Mouse (Mus musculus) fat pad, adult 2 months (tissue): ENCODE measurements around the gene Plekhm2.

Source experiments
- DNase-seq: peaks from one replicate; pipeline ENCODE4 v3.0.0-alpha.2; 2011; ENCODE audit warnings: low read depth, low spot score; ENCODE audit errors: extremely low read depth

The Plekhm2 gene

DNA sequence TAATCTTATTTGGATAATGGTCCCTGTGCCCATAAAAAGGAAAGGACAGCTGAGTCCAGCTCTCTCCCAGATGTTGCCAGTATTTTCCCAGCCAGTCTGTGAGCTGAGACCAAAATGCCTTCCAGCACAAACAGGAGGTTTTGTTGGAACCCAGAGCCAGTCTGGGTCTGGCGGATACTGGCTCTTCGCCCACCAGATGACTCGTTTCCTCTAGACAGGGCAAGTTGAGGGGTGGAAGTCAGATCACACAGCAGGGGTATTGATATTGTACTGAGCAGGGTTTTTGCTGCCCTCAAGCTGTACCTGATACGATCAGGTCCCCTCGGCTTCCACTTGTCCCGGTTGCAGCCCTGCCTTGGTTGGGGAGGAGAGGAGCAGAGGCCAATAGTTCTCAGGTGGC lies 55.2 kb downstream of the Plekhm2 start:
- DNase-seq = no peak

DNA sequence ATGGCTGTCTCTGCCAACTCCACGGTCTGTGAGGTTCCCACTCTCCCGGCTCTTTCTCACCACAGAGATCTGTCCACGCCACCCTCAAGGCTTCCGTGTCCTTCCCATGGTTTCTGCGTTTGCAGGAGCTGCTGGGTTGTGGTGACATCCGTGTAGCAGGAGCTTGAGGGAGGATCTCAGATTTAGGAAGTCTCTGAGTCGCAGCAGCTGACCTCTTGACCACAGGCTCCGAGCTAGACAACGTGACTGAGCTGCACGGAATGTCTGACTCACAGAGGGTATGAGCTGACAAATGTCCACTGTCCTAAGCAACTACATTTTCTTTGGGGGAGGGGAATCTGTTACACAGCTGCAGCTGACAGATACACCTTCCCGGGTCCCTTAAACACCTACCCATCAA lies 58.8 kb downstream of the Plekhm2 start, which contains the start of gene Fblim1:
Gene Fblim1 (minus strand): TSS at position 236 of the 400 bp plus-strand sequence.
- DNase-seq = no peak

DNA sequence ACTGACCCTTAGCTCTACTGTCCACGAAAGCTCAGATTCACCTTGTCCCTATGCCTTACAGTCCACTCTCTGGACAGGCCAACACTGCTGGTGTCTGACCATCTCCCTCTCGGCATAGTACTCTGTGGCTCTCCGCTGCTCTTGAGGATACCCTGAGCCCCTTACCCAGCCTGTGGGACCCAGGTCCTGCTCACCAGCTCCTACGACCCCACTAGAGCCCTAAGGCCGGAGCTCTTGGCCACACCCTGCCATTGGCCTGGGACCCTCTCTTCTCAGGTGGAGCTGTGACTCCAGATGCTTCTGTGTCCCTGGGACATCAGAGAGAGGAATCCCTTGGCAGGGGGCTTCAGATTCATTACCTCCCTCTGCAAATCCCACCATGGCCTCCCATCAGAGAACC lies 59.3 kb downstream of the Plekhm2 start:
- no peak for DNase-seq

DNA sequence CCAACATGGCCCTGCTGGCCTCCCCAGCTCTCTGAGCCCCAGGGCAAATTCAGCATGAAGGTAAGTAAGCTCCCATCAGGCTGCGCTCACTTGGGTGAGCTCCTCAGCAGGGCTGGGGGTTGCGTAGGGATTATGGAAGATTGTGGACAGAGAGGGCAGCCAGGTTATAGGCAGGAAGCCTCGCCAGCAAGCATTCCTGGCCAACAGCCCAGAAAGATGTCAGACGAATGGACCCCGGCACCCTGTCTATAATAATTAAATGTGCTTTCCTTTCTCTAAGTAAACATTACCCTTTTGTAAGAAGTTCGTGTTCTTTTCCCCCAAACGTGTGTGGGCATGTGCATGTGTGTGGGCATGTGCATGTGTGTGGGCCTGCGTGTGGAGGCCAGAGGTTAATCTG lies 60.2 kb downstream of the Plekhm2 start:
- DNase-seq = no peak

DNA sequence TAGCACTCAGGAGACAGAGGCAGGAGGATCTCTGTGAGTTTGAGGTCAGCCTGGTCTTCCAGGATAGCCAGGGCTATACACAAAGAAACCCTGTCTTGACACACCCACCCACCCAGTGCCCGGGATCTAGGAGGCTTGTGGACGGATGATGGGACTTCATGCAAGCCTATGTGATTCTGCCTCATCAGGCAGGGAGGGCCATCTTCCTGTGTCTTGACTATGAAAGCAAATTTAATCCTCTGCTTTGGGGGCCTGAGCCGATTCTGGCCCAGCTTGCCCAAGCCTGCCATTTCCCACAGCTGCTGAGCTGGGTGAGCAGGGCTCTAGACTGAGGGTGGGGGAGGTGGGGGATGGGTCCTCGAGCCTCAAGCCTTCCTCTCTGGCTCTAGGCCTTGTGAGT lies 60.8 kb downstream of the Plekhm2 start:
- no peak for DNase-seq

DNA sequence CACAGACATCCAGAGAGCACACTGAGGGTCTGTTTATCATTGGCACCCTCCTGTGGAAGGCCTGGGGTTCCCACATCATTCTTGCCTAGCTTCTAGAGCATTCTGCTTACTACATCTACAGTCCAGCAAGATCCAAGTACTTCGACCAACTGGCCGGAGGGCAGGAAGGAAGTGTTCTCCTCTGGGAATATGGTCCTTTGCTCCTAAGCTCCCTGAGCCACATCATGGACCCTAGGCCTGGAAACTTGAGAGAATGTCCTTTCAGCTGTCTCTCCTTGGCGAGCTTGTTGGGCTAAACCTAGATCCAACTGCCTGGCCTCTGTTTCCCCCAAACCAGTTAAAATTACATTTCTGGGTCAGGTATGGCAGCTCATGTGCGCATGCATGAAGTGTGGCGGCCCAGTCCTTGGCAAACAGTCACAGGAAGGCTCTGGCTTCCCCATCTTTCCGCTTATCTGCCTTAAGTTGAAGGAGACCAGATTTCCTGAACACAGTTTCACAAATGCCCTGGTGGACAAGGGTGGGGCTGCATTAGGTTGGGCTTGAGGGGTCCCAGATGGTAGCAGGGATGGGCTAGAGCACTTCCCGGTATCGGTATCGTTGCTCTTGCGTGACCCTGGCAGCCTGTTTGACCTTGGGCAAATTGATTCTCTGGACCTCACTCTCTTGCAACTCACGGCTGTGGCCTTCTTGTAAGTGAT lies 62.0 kb downstream of the Plekhm2 start:
- DNase-seq = no peak

DNA sequence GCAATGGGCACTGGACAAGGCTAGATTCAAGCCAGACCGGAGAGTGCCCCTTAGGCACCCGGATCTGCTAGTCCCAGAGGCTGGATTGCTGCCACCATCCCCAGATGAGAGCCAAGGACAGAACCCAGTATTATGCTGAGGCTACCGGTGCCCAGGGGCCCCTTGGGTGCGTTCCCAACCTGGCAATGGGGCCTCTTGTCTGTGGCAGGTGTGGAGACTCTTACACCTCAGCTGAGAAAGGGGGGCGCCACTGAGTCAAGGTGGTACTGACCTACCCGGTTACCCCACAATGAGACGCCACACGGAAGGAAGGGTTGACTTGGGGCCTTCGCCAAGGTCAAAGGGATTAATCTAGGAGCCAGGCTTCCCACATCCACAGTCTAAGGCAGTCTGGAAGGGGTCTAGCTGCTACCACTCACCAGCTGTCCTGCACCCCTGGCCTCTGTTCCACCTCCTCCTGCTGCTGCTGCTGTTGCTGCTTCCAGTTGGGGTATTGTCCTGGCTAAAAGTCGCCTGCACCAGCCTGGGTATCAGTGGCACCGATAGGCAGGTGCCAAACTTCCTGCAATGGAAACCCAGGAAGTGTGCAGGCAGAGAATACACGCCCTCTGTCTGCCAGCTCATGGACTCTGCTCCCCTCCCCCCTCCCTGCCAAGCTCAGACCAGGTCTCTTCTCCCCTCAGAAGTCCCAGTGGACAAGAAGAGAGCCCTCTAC lies 63.4 kb downstream of the Plekhm2 start:
- DNase-seq = no peak

DNA sequence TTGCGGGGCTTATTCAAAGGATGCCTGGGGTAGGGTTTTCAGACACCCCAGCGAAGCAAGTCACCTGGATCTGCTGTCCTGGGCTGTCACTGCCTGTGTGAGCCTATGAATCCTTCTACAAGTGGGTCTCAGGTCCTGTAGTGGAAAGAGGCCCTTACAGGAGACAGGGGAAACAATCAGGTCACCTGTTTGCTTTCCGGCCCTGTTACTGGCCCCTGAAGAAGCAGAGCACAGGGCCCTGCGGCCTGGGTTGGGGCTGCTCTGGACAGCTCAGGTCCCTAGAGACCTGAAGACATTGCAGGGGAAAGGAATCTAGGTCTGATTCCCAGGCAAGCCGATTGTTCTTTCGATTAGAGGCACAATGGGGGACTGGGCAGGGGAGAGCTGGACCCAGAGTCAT lies 64.3 kb downstream of the Plekhm2 start:
- DNase-seq = no peak

DNA sequence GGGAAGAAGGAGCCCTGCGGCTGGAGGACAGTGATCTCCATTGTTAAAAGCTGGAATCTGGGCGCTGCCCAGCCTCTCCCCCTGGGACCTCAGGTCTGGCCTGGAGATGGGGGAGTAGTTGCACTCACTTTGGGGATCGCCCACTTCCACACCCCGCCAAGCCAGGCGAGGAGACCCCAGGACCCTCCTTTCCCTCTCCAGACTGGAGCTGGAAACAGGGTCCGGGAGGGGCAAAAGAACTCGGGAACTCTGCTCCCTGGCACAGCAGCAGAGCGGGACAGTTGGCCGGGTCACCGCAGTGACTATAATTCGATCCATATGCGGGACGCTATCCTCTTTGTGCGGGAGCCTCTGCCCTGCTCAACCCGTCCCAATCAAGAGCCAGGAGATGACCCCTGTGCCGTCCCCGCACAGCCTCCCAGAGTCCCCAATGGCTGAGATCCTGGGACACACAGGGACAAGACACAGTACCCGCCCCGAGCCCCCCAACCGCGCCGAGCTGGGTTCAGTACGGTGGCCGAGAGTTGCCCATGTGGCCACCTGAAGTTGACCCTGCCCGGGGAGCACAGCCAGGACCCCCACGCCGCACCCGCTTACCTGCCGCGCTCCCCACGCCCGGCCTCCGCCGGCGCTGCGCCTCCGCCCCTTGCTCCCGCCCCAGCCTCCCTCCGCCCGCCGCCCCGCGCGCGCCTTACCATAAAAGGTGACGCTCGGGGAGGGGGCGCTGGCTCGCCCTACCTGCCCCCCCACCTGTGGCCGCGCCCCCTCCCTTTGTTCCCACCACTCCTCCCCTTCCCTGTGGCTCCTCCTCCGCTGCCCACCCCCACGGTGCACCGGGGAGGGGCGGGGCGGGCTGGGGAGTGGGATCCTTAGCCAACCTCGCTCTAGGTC lies 65.2 kb downstream of the Plekhm2 start:
- no peak for DNase-seq

DNA sequence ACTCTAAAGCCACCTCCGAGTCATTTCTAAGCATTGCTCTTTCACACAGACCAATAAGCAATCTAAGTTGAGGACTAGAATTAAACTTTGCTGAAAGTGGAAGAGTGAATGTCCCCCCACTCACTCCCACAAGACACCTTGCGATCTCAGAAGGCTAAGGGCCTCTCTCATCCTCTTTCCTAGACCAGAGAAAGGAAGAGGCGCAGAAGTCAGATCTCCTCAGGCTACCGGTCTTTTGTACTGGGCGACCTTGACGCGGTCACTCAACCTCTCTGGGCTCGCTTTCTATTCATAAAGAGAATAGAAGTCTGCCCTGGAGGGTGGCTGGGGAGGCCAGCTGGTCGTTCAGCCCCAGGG lies 65.8 kb downstream of the Plekhm2 start:
- no peak for DNase-seq

DNA sequence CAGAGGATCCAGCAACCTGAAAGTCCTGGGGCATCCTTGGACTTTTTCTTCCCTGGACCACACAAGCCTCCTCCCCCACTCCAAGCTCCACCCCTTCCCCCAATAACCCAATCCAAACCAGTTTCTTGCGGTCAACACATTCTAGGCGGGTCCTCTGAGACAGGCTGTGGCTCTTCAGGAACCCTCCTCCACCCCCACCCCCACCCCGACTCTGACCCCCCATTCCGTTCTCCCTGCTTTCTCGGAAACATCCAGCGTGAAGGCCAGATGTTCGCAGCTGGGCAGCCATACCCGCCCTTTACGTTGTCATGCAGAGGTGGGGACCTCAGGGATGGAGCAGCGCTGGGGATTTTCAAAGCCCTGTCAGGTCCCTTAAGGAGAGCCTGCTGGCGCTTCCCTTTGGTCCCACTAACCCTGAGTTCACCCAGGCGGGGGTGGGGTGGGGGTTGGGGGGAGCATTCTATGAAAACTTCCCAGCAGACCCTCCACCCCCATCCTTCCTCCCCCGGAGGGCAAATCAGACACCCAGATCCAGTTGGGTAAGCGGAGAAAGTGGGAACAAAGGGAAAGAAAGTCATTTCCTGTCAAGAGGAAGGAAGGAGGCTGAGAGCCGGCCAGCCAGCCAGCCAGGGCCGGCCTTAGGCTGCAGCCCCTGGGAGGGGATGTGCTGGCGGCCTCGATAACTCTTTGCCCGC lies 66.4 kb downstream of the Plekhm2 start:
- DNase-seq = no peak

DNA sequence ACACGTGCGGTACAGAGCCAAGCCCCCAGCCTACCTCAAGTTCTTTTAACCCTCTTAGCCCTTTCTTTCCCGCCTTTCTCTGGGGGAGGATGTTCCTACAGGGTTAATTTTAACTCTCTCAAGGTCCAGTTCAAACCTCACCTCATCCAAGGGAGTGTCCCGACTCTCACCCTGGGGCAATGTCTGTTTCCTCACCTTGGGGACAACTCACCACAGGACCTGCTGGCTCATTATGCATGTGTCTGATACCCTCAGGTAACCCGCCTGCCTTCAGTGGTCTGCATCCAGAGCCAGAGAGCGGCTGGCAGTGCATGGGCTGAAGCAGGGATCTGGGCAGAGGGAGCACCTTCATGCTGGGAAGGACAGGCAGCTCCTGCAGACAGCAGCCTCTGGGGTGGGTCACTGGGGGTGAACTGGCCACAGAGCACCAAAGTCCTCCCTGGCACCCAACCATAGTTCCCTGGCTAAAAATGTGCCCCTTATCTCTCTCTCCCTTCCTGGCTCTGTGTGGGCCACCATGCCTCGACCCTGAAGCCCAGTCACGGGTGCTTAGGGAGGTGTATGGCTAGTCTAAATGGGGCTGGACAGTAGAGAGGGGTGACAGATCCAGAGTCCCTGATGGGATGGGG lies 67.9 kb downstream of the Plekhm2 start:
- no peak for DNase-seq

DNA sequence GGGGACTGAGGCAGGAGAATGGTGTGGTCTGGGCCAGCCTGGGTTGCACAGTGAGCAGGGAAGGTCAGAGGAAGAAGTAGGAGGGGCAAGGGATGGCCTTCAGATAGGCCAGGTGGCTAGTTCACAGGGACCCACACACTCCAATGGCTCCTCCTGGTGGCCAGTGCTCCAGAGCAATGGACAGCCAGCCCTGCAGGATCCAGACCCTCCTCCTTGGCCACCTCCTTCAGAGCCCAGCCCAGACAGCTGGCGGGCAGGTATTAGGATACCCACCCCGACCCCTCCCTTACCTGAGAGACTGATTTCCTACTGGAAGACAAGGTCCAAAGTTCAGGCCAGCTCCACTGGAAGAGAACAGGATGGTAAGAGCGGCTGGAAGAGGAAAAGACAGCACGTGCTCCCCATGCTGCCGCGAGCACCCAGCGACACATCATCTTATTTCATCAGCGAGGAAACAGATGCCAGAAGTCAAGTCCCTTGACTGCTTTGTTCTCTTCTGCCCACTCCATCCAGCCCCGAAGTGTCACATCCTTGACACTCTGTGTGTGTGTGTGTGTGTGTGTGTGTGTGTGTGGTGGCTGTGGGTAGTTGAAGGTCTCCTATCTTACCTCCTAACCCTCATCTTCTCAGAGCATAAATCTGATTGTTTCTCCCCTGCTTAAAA lies 69.0 kb downstream of the Plekhm2 start:
- no peak for DNase-seq

DNA sequence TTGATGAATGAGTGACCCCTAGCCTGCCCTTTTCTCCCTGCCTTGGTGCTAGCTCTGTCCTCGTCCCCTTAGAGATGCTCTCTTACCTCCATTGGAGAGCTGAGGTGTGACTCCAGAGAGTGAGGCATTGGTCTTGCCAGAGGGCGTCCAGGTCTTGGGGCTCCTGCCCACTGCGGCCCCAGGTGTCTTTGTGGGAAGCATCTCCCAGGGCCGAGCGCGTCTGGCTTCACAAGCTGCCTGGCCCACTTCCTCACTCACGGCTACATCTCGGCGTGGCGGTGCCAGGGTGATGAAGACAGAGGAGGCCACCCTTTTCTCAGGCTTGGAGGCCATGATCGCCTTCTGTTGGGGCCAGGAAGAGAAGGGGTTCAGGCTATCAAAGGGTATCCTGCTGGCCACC lies 69.6 kb downstream of the Plekhm2 start:
- DNase-seq = no peak

DNA sequence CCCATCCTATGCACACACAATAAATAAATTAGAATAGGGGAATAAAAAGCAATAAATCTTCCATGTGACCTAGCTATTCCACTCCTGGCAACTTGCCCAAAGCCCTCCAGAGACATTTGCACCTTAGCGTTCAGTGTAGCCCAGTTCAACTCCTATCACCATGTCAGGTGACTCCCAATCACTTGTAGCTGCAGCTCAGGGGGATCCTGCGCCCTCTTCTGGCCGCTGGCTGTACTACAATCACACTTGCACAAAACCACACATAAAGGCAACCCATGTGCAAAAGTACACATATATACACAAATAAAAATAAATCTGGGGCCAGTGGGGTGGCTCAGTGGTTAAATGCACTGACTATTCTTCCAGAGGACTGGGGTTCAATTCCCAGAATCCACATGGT lies 73.2 kb downstream of the Plekhm2 start:
- no peak for DNase-seq

DNA sequence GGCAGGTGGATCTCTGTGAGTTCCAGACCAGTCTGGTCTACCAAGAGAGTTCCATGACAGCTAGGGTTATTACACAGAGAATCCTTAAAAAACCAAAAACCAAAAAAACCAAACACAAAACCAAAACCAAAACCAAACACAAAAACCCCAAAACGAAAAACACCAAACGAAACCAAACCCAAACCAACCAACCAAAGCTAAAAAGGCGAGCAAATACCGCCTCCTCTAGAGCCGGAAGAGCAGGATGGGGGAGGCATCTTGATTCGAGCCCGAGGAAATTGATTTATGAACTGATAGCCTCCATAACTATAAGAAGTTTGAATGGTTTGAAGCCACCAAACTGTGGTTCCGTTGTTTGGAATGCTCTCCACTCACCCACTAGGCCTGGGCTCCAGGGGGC lies 80.8 kb downstream of the Plekhm2 start:
- DNase-seq = no peak

DNA sequence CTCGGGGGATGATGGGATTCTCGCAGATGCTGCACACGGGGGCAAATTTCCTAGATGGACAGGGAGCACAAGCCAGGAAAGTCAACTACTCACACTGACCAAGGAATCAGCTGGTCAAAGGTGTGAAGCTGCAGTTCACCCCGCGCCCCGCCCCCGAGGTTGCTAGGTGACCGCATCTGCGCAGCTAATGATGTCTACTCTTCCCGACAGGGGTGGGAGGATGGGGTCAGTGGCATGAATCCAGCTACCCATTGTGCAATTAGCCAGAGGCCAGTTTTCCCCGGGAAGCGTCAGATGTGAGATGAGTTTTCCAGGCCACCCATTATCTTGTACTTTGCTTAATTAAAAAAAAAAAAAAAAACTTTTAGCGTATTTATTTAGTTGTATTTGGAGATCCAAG lies 83.6 kb downstream of the Plekhm2 start:
- no peak for DNase-seq

DNA sequence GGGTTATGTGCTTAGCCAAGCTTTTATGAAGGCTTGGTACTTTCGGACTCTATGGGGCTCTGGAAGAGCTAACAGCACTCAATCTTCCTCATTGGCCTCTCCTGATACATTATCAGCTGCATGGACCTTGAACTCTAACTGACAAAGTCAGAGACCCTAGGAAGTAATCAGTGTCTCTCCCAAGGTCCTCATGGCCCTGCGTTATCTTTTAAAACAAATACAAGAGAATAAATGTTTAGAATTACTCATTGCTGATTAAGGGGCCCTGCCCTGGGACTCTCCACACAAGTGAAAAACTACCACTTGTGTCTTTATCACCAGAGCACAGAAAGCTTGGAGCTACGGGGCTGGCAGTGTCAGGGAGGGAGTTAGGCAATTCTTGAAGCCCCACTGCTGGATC lies 85.9 kb downstream of the Plekhm2 start:
- no peak for DNase-seq

DNA sequence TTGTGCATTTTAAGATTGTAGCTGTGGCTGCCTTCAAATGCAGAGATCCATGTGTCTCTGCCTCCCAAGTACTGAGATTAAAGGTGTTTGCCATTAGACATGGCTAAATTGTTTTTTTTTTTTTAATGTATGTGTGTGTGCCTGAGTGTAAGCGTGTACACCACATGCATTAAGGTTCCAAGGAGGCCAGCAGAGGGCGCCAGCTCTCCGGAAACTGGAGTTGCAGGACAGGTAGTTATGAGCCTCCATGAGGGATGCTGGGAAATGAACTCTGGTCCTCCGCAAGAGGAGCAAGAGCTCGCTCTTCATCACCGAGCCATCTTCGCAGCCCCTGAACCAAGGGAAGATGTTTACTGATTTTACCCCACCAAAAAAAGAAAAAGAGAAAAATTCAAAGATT lies 87.8 kb downstream of the Plekhm2 start:
- no peak for DNase-seq

DNA sequence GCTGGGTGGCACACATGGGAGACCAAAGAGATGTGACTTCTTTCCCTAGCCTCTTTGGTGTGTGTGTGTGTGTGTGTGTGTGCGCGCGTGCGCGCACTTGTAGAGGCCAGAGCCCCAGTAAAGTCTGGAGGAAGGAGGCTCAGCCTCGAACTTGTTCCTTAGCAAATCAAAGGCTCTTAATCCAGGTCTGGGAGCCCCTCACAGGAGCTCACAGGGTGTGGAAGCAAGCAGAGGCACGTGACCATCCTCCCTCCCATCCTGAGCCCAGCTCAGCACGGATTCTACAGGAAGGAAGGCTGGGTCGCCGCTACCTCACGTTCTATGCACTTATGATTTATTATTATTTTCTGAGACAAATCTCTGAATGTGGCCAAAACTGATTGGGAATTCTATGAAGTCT lies 88.3 kb downstream of the Plekhm2 start:
- no peak for DNase-seq
